Mouse (Mus musculus) frontal cortex, postnatal 10 days (tissue): ENCODE results near the gene Dek.

ENCODE experiments used
- DNase-seq, 2 experiments: peaks; one replicate each; pipeline ENCODE4 v3.0.0; 2022; ENCODE audit warnings: low spot score in 2 of 2, mixed read lengths in 1 of 2

Gene Dek

GRCm38 (mm10) chr13:47105711-47106579 is at the start of gene Dek:
Gene Dek (minus strand): TSS chr13:47106201.
- peak; percentile 69 to 85 for DNase-seq

- no peak for DNase-seq
Observed at GRCm38 (mm10) chr13:47154866-47155265, 48.9 kb upstream of the Dek start.

GRCm38 (mm10) chr13:47153206-47153605 is 47.2 kb upstream of the Dek start:
- no peak for DNase-seq

- peak in 1 of 2 experiments; percentile 27 for DNase-seq
Observed at GRCm38 (mm10) chr13:47152390-47152789, 46.4 kb upstream of the Dek start.

GRCm38 (mm10) chr13:47151060-47151459 is 45.1 kb upstream of the Dek start:
- DNase-seq: no peak

- no peak for DNase-seq
Observed at GRCm38 (mm10) chr13:47149993-47150392, 44.0 kb upstream of the Dek start.

GRCm38 (mm10) chr13:47148573-47148972 is 42.6 kb upstream of the Dek start:
- peak; percentile 38 to 72 for DNase-seq

GRCm38 (mm10) chr13:47146388-47146787 is 40.4 kb upstream of the Dek start:
- no peak for DNase-seq

GRCm38 (mm10) chr13:47145939-47146338 is 39.9 kb upstream of the Dek start:
- no peak for DNase-seq

- DNase-seq: no peak
Observed at GRCm38 (mm10) chr13:47142764-47143163, 36.8 kb upstream of the Dek start.

GRCm38 (mm10) chr13:47135741-47136140 is 29.7 kb upstream of the Dek start:
- no peak for DNase-seq

- peak in 1 of 2 experiments; percentile 65 for DNase-seq
Observed at GRCm38 (mm10) chr13:47134836-47135235, 28.8 kb upstream of the Dek start.

- no peak for DNase-seq
Observed at GRCm38 (mm10) chr13:47133058-47133457, 27.1 kb upstream of the Dek start.

- no peak for DNase-seq
Observed at GRCm38 (mm10) chr13:47129090-47129489, 23.1 kb upstream of the Dek start.

- DNase-seq: no peak
Observed at GRCm38 (mm10) chr13:47125595-47125994, 19.6 kb upstream of the Dek start.

- DNase-seq: no peak
Observed at GRCm38 (mm10) chr13:47124986-47125385, 19.0 kb upstream of the Dek start.

GRCm38 (mm10) chr13:47124449-47124848 is 18.4 kb upstream of the Dek start:
- no peak for DNase-seq

- peak in 1 of 2 experiments; percentile 44 for DNase-seq
Observed at GRCm38 (mm10) chr13:47122537-47123430, 16.8 kb upstream of the Dek start, which contains the start of gene Rnf144b. Gene Rnf144b (plus strand): TSS chr13:47122656.

GRCm38 (mm10) chr13:47121333-47121889 is 15.4 kb upstream of the Dek start:
- DNase-seq: no peak

- DNase-seq: no peak
Observed at GRCm38 (mm10) chr13:47116000-47116399, 10.0 kb upstream of the Dek start.

- no peak for DNase-seq
Observed at GRCm38 (mm10) chr13:47112924-47113323, 6.9 kb upstream of the Dek start.

- no peak for DNase-seq
Observed at GRCm38 (mm10) chr13:47112056-47112455, 6.1 kb upstream of the Dek start.
